Mouse (Mus musculus) hindbrain, embryonic 16.5 days (tissue): Measurements from ENCODE around the gene Fbxw15. TPM values are rescaled to one million over a fixed set of nuclear protein-coding genes. Genes with fewer than 3 reads are reported as not detected.
"Not testable (repeated sequence)": the region's sequence is repeated elsewhere in the genome, so short reads cannot be mapped to it uniquely, and the experiment has no call there.

Experiments used
- ATAC-seq: fragments of 200-750 bp; cut with Nextera tagmentation; 2 replicates; pipeline ENCODE4 v1.8.0; 2017; ENCODE audit warnings: moderate TSS enrichment, moderate library complexity
- H3K27ac ChIP-seq: fragments of 300-500 bp; sonication (generic); 2 replicates; pipeline ENCODE4 v1.5.1; 2014; ENCODE audit warnings: low read depth, mild to moderate bottlenecking, control low read depth, low read length, moderate library complexity
- H3K27me3 ChIP-seq: fragments of 300-500 bp; sonication (generic); replicated peaks from 2 replicates; pipeline ENCODE4 v1.6.1; 2014; ENCODE audit warnings: low read length; ENCODE audit not compliant: control insufficient read depth, insufficient read depth
- H3K36me3 ChIP-seq: fragments of 300-500 bp; sonication (generic); 2 replicates; pipeline ENCODE4 v1.6.1; 2014; ENCODE audit warnings: mild to moderate bottlenecking, low read length, moderate library complexity, mixed read lengths; ENCODE audit not compliant: control insufficient read depth, insufficient read depth
- H3K4me1 ChIP-seq: fragments of 300-500 bp; sonication (generic); 2 replicates; pipeline ENCODE4 v1.6.1; 2014; ENCODE audit warnings: low read depth, low read length; ENCODE audit not compliant: control insufficient read depth, insufficient read depth
- H3K4me2 ChIP-seq: fragments of 300-500 bp; sonication (generic); 2 replicates; pipeline ENCODE4 v1.6.1; 2014; ENCODE audit warnings: mild to moderate bottlenecking, low read length, control low read depth, moderate library complexity
- H3K4me3 ChIP-seq: fragments of 300-500 bp; sonication (generic); 2 replicates; pipeline ENCODE4 v1.5.1; 2014; ENCODE audit warnings: mild to moderate bottlenecking, low read length, control low read depth, moderate library complexity
- H3K9ac ChIP-seq: fragments of 300-500 bp; sonication (generic); 2 replicates; pipeline ENCODE4 v1.6.1; 2014; ENCODE audit warnings: low read depth, mild to moderate bottlenecking, control low read depth, low read length, moderate library complexity
- H3K9me3 ChIP-seq: fragments of 300-500 bp; sonication (generic); 2 replicates; pipeline ENCODE4 v1.6.1; 2014; ENCODE audit warnings: mild to moderate bottlenecking, low read length, moderate library complexity; ENCODE audit not compliant: control insufficient read depth
- WGBS: fragments of 180-500 bp; shearing (Covaris S2); extraction: QIAGEN DNeasy Blood & Tissue Kit; methylation state at CpG from one replicate; pipeline ENCODE4 v1.1.7; 2014; 5-methylcytosine and 5-hydroxymethylcytosine counted together
- polyA plus RNA-seq: library from polyadenylated mRNA; unstranded; fragments of >200 nt; fragmentation: Nextera tagmentation; extraction: Ambion mirVana; gene quantifications from 2 replicates; pipeline ENCODE4 v1.2.1, GENCODE M21; 2015

Fbxw15 gene
- polyA plus RNA-seq: not detected in 2 replicates

GRCm38 (mm10) chr9:109568162-109568561, at the start of gene Fbxw15:
TSS of gene Fbxw15 (minus strand) at chr9:109568262.
- not testable (repeated sequence) for H3K4me2 ChIP-seq, H3K27ac ChIP-seq, H3K27me3 ChIP-seq, H3K4me3 ChIP-seq, H3K9ac ChIP-seq, H3K9me3 ChIP-seq, H3K36me3 ChIP-seq, ATAC-seq, H3K4me1 ChIP-seq
- 89% methylated on average over 4 of the region's 4 CpGs for WGBS

GRCm38 (mm10) chr9:109606837-109607236, 38.8 kb upstream of the Fbxw15 start:
- not testable (repeated sequence) for H3K4me1 ChIP-seq, H3K36me3 ChIP-seq, ATAC-seq, H3K27me3 ChIP-seq, H3K9me3 ChIP-seq, H3K27ac ChIP-seq, H3K9ac ChIP-seq, H3K4me3 ChIP-seq, H3K4me2 ChIP-seq
- 56% methylated on average over 5 of the region's 5 CpGs for WGBS

- not testable (repeated sequence) for H3K9me3 ChIP-seq, H3K4me1 ChIP-seq, H3K27ac ChIP-seq, H3K4me2 ChIP-seq, ATAC-seq, H3K9ac ChIP-seq, H3K36me3 ChIP-seq, H3K27me3 ChIP-seq, H3K4me3 ChIP-seq
- 68% methylated on average over 2 of the region's 2 CpGs for WGBS
Observed at GRCm38 (mm10) chr9:109602128-109602527, 34.1 kb upstream of the Fbxw15 start.

DNA sequence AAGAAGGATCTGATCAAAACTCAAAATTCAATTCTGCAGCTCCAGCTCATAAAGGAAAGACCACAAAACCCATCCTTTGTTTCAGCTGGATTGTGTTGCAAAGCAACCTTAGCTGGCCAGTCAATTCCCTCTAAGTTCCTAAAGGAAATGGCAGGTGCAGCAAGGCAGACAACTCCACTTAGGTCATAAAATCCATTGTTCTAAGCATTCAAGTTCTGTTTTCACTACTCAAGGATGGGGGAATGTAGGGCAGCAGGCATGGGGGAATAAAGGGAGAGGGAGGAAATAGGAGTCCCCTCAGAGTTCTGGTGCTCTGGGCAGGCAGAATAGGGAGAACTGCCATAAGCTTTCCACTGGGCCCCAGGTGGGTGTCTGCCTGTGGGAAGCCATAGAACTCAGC, 29.2 kb upstream of the Fbxw15 start:
- Histone ChIP-seq H3K9ac (no peak overlapping the region), H3K36me3 (no peaks in the 10 kb centered on the region), H3K27me3 (no peaks in the 10 kb centered on the region), H3K4me1 (no peaks in the 10 kb centered on the region), H3K27ac (no peak overlapping the region), H3K4me2 (no peak overlapping the region), H3K9me3 (no peaks in the 10 kb centered on the region), H3K4me3 (no peak overlapping the region)
- ATAC-seq: no peak

GRCm38 (mm10) chr9:109594866-109595265, 26.8 kb upstream of the Fbxw15 start:
- Histone ChIP-seq H3K4me1 (no peaks in the 10 kb centered on the region), H3K36me3 (no peaks in the 10 kb centered on the region), H3K9me3 (no peaks in the 10 kb centered on the region), H3K4me3 (no peak overlapping the region), H3K27ac (no peak overlapping the region), H3K27me3 (no peaks in the 10 kb centered on the region), H3K4me2 (no peak overlapping the region), H3K9ac (no peak overlapping the region)
- ATAC-seq: no peak
- 79% methylated on average over 2 of the region's 2 CpGs for WGBS

DNA sequence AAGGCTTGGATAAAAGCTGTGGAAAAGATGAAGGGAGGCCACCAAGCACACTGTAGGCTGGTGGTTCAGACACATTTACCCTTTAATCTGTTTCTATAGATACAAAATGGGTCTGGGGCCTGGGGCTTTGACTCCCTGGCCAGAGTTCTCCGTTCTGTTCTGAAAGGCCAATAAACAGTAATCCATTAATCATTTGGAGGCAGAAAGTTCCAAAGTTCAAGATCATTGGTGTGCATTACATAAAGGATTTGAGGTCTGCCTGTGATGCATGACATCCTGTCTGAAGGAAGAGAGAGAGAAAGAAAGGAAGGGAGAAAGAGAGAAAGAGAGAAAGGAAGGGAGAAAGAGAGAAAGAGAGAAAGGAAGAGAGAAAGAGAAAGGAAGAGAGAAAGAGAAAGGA, 2.5 kb downstream of the Fbxw15 start:
- no peaks in the 10 kb centered on the region for H3K36me3 ChIP-seq
- no peak overlapping the region for H3K27ac ChIP-seq
- no peaks in the 10 kb centered on the region for H3K4me1 ChIP-seq
- H3K9ac ChIP-seq: no peak overlapping the region
- no peak overlapping the region for H3K4me3 ChIP-seq
- WGBS: 55% methylated on average over 1 of the region's 1 CpGs
- no peaks in the 10 kb centered on the region for H3K27me3 ChIP-seq
- ATAC-seq: no peak
- no peaks in the 10 kb centered on the region for H3K9me3 ChIP-seq
- H3K4me2 ChIP-seq: no peak overlapping the region

GRCm38 (mm10) chr9:109562106-109562505, 6.0 kb downstream of the Fbxw15 start:
- not testable (repeated sequence) for H3K27ac ChIP-seq, H3K27me3 ChIP-seq, H3K4me3 ChIP-seq, H3K9ac ChIP-seq, H3K4me2 ChIP-seq, H3K9me3 ChIP-seq, H3K36me3 ChIP-seq, ATAC-seq, H3K4me1 ChIP-seq

DNA sequence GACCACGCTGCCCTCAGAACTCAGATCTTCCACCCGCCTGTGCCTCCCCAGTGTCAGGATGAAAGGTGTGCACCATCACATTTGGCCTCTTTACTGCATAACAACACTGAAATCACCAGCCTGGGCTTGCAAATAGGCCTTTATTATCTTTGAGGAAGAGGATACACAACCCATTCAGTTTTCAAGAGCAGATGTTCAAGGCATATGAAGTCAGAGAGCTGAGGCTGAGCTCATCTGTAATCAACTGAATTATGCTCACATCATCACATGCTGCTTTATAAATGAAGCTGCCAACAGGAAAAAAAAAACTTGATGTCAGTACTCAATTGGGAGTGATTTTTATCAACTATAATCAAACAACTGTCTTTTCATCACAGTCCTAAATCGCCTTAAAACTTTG, 15.6 kb downstream of the Fbxw15 start:
- H3K27me3 ChIP-seq: no peaks in the 10 kb centered on the region
- no peak for ATAC-seq
- H3K9ac ChIP-seq: no peak overlapping the region
- no peak overlapping the region for H3K27ac ChIP-seq
- no peak overlapping the region for H3K4me2 ChIP-seq
- WGBS: 88% methylated on average over 3 of the region's 3 CpGs
- no peak overlapping the region for H3K4me3 ChIP-seq
- H3K36me3 ChIP-seq: no peaks in the 10 kb centered on the region
- no peaks in the 10 kb centered on the region for H3K4me1 ChIP-seq
- no peaks in the 10 kb centered on the region for H3K9me3 ChIP-seq

GRCm38 (mm10) chr9:109549666-109550065, 18.4 kb downstream of the Fbxw15 start:
- not testable (repeated sequence) for H3K4me2 ChIP-seq, H3K36me3 ChIP-seq, ATAC-seq, H3K4me1 ChIP-seq, H3K4me3 ChIP-seq, H3K9me3 ChIP-seq, H3K9ac ChIP-seq, H3K27me3 ChIP-seq, H3K27ac ChIP-seq
- WGBS: 7% methylated on average over 2 of the region's 2 CpGs

DNA sequence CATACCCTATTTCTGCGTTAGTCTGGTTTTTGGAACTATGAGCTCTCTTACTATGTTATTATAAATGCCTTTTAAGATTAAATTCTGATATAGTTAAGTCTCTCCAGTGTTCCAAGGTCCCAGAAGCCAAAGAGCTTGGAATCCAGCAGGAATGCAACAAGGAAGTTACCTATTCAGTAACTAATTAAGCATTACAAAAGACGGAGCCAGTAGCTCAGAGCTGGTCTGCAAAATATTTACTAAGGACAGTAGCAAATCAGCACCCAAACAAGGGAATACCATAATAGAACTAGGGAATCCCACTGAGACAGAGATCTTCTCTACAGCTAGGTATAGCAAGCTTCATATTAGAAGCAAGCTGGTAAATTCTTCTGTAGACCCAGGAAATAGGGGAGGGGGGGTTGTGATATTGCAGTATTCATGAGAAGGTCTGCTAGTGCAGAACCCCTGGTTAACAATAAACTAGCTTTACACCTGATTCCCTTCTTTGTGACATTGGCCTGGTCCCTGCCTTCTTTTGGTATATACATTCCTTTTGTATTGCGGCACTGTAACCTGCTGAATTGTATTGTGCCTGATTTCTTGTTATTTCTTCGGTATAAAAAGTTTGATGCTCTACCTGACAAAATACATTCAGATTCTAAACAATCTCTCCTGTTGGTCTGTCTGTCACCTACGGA, 44.5 kb downstream of the Fbxw15 start:
- Histone ChIP-seq H3K9ac (no peak overlapping the region), H3K4me1 (no peaks in the 10 kb centered on the region), H3K27me3 (no peaks in the 10 kb centered on the region), H3K36me3 (no peaks in the 10 kb centered on the region), H3K4me2 (no peak overlapping the region), H3K9me3 (no peaks in the 10 kb centered on the region), H3K4me3 (no peak overlapping the region), H3K27ac (no peak overlapping the region)
- no peak for ATAC-seq
- 74% methylated on average over 5 of the region's 5 CpGs for WGBS
